Mouse (Mus musculus) large intestine, adult 2 months (tissue): ENCODE measurements around the gene Ntmt1. TPM values are rescaled to one million over a fixed set of nuclear protein-coding genes. Genes with fewer than 3 reads are reported as not detected.
A peak's percentile ranks its signal among the peaks of the same experiment; 100 is the strongest.

Experiments
- DNase-seq: peaks from one replicate; pipeline ENCODE4 v3.0.0-alpha.2; 2012; ENCODE audit warnings: low read depth, low spot score
- WGBS: fragments of 180-500 bp; shearing (Covaris S2); methylation state at CpG from one replicate; pipeline ENCODE4 v1.1.7; 2018; 5-methylcytosine and 5-hydroxymethylcytosine counted together
- polyA plus RNA-seq: library from polyadenylated mRNA; depleted of rRNA; stranded (reverse); fragments of >200 nt; gene quantifications from 2 replicates; pipeline ENCODE4 v1.2.3, GENCODE M21; 2012; rRNA removed

Gene Ntmt1
- polyA plus RNA-seq: 21.3 and 24.4 TPM in 2 replicates

DNA sequence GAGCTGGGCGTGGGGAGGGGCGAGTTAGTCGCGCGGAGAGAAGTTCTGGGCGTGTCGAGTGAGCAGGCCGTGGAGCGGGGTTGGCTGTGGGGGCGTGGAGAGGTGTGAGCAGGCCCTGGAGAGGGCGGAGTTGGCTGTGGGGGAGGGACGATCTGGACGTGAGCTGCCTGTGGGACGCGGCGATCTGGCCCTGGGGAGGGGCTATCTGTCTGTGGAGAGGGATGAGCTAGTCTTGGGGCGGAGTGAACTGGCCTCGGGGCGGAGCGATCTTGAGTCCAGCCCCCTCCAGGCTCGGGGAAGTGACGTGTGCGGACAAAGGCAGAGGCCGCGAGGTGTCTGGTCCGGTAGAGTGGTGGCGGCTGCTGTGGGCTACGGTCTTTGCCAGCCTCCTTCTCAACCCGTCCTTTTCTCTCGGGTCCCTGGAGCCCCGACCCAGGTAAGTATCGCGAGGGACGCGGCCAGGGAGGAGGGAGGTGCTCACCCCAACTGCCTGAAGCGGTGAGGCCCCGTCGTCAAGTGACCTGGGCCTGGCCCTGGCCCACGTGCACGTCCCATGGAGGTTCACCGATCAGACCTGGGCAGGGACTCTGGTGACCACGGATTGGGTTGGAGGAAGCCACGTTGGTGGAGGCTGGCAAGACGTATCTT lies at the start of gene Ntmt1:
Gene Ntmt1, plus strand, starts transcription at position 179 of the 648 bp plus-strand sequence.
- DNase-seq: peak; percentile 98
- WGBS: 1% methylated on average over 44 of the region's 44 CpGs

DNA sequence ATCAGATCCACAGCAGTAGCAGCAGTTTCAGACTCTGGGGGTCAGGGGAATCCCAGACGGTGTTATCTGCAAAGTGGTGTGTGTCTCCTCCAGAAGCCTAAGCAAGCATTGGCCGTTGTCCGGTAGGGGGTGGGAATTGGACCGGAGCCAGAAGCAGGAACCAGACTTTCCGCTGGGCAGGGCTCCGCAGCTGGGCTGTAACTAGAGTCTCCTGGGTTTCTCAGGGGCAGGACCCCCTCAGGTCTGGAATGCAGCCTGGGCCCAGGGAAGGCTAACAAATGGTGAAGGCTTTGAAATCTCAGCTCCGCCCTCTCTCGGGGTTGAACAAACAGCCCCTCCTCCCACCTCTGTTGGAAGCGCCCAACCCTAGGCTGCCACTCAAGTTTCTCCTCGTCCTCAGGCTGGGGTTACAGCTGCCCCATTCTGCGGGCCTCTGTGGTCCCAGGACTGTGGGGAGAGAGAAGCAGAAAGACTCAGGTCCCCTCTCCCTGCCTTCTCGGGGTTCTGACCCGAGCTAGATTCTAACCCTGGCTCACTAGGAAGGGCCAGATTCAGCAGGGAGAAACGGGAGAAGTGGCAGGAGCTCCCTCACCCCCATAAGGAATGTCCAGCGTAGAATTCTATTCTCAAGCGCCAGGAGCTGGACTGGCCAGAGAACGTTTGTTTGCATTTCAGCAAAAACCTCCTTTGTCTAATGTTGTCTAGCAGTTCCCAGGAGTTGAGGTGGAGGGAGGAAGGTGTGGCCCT lies 49.1 kb upstream of the Ntmt1 start:
- DNase-seq: peak; percentile 33
- 6% methylated on average over 17 of the region's 17 CpGs for WGBS

DNA sequence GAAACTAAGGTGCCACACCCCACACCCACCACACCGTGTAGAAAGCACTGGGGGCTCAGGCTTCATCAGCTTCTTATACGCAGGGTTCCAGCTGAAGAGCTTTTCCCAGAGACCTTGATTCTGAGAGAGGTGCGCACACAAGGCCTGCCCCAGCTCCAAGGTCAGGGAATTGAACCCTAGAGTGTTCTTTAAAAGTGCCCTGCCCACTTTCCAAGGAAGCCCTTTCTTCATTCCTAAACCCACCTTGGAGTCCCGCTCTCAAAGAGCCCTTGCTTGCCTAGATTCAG lies 48.6 kb upstream of the Ntmt1 start:
- no peak for DNase-seq
- 58% methylated on average over 4 of the region's 4 CpGs for WGBS

DNA sequence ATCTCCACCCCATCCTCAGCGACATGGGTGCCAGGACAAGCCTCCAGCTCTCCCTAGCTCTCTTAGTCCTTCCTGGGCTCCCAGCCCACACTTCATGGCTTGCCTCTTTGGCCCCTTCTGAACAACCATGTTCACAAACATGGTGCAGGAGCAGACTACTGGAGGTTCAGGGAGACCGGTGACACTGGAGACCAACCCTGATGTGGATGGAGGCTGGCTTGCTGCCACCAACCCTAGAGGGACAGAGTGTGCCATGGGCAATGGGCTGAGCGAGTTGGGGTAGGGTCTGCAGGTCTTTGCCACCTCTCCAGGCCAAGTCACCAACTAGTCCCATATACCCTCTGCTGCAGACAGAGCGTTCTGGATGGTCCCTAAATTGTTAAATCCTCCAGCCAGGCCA lies 48.2 kb upstream of the Ntmt1 start:
- 82% methylated on average over 4 of the region's 4 CpGs for WGBS

DNA sequence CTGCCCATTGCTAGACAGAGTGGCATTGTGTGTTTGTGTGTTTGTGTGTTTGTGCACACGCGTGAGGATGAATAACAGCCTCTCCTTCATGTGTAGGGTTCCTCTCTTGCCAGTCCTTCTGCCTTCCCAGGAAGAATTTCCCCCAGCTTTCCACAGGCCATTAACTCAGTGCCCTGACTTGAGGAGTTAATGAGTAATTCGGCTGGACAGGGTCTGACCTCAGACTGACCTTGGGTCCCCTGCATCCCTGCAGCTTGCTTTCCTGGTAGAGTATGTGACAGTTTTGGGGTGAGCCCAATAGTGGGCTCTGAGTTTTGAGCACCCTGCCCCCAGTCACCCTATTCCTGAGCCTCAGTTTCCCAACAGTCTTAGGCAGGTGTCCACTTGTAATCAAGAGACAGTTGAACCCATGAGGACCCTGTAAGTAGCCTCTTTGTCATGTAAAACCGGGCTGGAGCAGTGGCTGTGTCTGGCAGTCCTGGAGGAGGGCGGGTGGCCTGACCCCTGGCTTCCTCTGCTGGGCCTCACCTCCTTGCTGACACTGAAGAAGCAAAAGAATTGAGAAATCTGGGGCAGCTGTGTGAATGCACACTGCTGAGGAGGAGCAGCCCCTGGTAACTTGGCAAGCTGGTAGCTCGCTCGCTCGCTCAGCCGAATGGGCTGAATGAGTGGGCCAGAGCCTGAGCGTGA lies 47.6 kb upstream of the Ntmt1 start:
- no peak for DNase-seq
- WGBS: 86% methylated on average over 10 of the region's 10 CpGs

More for the DNA sequence above, 48.2 kb upstream of the Ntmt1 start:
- DNase-seq: no peak

DNA sequence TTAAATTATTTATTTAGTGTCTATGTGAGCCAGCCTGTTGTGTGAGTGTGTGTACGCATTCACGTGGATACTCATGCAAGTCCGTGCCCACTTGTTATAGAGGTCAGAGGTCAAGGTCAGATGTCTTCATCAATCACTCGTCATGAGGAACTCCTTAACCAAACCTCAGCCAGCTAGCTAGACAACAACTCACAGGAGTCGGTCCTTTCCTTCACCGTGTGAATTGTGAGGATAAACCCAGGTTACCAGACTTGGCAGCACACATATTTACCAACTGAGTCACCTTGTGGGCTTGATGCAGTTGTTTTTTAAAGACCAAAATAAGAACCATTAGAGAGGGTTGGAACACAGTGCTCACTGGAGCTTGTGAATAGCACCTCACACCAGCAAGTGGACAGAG lies 46.9 kb upstream of the Ntmt1 start:
- DNase-seq: no peak
- WGBS: 60% methylated on average over 6 of the region's 6 CpGs

DNA sequence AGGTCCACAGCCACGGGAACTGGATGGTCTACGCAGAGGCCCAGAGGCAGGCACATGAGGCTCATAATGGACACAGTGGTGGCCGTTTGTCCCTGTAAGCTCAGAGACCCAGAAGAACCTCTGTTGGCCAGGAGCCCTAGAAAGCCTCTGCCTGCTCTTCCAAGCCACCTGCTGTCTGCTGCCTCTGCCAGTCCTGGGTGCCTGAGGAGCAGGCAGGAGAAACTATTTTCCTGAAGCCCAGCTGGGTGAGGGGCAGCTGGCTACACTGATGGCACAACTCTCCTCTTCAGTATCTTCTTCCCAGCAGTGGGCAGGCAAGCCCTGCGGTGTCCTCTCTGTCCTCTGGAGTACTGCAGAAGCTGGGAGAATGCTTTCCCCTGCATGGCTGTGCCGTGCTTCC lies 41.2 kb upstream of the Ntmt1 start:
- 76% methylated on average over 5 of the region's 5 CpGs for WGBS
- DNase-seq: no peak

DNA sequence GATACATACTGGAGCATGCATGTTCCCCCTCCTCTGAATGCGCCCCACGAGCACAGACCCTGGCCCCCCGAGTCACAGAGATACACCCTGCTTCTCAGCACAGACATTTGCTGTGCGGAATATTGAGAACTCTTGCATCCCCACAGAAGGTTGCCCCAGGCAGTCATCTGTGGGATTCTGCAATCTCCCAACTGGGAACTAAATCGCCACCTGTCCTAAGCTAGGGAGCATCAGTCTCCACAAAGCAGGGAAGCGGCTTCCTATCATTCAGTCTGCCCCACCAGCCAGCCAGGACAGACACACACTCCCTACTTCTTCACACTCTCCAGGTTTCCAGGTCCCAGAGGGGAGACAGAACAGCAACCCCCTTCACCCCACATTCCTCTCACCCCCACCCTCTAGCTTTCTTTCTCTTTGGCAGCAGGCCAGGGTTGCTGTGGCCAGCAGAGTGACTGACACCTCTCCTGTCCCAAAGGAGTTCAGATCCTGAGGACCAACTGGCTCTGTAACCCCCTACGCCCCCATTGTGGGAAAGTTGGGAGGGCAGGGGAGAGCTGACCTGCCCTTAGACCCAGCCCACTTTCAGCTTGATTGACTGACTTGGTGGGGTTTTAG lies 39.9 kb upstream of the Ntmt1 start:
- 87% methylated on average over 7 of the region's 7 CpGs for WGBS

DNA sequence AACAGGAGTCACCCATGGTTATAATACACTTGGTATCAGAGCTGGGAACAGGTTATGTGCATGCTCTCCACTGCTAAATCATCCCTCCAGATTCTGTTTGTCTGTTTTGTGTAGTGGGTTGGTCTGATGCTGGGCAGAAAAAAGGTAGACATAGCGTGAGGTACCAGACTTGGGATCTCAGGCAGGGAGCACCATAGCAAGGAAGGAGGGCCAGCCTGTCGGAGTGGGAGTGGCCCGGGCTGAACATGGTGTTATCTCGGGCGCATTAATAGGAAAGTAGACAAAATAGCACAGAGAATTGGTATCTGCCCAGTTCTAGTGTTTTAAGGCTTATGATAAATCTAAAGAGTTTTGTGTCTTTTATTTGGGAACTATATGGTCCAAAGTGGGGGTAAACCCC lies 39.1 kb upstream of the Ntmt1 start:
- 67% methylated on average over 5 of the region's 5 CpGs for WGBS
- no peak for DNase-seq

More for the DNA sequence above, 39.9 kb upstream of the Ntmt1 start:
- DNase-seq: no peak

DNA sequence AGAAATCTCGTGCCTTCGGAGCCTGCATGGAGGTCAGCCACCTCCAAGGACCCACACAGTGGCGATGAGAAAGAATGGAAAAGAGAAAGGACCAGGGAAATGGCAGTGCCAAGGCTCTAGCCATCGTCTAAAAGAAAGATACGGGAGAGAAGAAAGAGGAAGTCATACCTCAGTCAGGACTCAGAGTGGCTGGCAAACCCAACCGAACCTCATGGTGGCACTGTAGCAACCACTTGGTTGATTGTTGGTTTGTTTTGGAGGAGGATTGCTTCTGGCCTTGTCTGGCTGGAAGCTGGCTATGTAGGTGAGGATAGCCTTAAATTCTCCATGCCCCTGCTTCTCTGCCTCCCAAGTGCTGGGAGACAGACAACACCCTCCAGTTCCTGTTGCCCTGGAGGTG lies 38.4 kb upstream of the Ntmt1 start:
- DNase-seq: no peak
- WGBS: 47% methylated on average over 6 of the region's 6 CpGs

DNA sequence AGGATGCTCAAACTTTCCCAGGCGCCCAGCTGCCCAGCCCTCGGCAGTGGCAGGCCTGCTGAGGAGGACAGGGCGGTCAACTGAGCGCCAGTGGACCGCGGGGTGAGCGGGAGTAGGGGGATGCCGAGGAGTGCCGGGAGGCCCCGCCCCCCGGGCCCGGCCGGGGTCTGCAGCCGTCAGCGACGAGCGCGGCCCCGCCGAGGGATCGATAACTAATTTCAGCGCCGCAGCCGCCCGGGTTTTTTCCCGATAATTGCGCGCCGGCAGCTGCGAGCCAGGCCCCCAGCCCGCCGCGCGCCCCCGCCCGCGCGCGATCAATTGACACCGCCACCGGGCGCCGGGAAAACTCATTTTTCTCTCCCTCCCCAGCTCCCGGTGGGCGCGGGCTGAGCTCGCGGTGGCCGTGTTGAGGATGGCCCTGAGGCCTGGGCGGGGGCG lies 36.2 kb upstream of the Ntmt1 start:
- 3% methylated on average over 51 of the region's 51 CpGs for WGBS
- no peak for DNase-seq

DNA sequence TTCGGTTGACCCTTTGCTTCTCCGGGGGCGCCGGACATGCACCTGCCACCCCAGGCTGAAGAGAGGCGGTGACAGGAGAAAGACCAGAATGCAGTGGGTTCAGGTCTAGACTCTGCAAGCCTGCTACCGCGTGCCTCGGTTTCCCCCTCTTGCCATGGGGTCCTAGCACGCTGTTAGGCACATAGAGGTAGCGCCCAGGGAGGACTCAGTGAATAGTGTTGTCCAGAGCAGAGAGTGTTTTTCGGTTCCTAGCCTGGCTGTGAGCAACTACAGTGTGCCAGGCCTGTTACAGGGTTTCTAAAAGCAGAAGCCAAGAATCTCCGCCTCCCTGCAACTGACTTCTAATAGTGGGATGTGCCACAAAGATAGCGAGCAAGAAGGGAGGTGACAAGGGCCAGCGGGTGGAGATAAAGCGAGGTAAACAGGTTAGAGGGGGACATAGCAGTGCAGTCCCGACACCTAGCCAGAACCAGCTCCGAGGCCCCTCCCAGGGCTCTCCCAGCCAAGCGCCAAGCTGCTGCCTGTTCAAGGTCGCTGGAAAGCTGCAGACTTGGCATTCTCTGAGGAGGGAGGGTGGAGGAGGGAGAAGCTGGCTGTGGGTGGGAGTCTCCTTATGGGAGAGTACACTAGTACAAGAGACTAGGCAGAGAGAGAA lies 35.7 kb upstream of the Ntmt1 start:
- no peak for DNase-seq
- 3% methylated on average over 19 of the region's 19 CpGs for WGBS

DNA sequence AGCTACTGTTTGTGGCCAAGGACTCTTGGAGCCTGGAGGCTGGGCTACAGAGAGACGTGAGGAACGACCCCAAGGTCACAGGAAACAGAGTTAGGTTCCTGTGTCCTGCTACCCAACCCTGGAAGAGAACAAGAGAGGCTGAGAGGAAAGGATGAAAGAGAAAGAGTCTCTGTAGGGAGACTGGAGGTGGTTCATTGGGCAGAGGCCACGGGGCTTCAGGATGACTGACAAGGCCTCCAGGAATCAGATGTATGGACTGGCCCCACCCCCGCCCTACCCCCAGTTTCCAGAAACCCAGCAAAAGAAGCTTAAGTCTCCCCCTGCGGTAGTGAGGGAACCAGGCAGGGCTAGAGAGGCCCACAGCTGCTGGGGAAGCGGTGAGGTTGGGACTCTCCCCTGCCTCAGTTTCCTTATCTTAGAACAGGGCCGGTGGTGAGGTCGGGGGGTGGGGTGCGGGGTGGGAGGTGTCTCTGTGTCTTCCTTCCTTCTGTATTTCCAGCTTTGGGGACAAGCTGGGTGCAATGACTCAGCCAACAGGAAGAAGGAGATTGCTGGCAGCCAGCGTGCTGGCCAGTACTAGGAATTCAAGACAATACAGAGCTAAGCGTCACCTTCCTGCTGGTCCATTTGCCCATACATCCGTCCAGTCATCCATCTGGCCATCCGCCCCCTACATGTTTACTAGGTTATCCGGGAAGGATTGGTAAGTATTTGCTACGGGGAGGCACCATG lies 34.9 kb upstream of the Ntmt1 start:
- WGBS: 33% methylated on average over 15 of the region's 15 CpGs
- no peak for DNase-seq

DNA sequence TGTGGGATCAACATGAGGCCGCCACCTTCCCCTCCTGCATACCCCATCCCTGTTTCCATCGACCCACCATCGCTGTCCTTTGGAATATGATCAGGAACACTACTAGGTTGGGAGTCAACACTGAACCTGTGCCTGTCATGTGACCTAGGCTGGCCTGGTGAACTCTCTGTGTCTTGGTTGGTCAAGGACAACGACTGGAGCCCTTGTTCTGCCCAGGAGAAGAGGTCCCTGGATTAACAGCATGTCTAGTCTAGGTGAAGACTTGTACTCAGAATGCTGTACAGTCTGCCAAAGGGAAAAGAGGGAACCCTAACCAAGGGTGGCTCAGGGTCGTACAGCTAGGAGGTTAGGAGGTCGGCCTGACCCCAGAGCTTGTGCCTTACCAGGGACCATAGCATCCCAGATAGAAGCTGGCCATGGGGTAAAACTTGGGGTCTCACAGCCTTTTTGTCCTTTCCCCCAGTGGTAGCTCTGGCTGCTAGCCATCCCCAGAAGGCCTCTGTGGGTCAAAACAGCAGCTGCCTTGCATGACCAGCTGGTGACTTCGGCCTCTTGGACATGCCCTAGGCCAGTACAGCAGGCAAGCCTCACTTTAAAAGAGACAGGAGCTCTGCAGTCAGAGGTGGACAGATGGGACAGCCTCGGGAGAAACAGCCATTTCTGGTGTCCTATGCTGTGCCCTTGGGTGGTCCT lies 34.2 kb upstream of the Ntmt1 start:
- no peak for DNase-seq
- WGBS: 82% methylated on average over 8 of the region's 8 CpGs

DNA sequence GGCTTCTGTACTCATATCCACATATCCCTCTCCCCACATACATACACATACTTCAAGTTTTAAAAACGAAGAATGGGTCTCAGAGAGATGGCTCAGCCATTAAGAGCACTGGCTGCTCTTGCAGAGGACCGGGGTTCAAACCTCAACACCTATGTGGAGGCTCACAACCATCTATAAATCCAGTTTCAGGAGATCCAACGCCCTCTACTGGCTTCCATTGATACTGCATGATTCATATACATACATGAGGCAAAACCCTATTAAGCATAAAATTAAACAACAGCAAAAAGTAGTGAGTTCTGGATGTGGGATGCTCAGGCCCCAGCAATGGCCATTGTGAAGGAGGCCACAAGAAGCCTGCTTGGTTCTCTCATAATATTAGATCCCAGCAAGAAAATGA lies 31.7 kb upstream of the Ntmt1 start:
- WGBS: 58% methylated on average over 3 of the region's 3 CpGs
- no peak for DNase-seq

DNA sequence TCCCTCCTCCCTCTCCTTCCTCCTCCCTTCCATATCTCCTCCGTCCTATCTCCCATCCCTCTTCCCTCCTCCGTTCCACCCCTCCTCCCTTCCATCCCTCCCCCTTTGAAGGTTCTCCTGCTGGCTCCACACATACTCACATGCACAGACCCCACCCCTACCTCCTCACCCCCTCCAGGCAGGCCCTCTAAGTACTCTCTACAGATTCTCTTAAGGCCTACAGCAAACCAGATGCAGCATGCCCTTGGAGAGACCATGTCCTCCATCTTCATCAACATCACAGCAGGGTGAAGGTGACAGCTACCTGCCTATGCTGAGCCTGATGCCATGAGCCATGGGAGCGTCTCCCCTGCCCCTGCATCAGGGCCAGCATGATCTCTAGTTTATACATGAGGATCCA lies 30.4 kb upstream of the Ntmt1 start:
- WGBS: 89% methylated on average over 3 of the region's 3 CpGs
- no peak for DNase-seq

DNA sequence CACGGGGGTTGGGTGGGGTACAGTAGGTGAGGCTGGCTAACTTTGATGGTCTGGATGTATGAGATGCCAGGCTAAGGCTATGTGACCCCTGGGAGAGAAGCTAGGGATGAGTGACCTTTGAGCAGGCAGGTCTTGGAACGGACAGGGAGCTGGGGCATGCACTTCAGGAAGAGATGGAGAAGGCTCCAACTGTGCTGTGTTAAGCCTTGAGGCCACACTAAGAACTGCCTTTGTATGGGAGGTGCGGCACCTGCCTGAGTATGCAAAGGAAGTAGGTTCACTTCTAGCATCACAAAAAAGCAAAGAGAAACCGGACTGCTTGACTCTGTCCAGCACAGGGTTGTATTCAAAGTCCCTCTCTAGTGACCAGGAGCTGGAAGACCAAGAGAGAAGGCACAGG lies 29.4 kb upstream of the Ntmt1 start:
- DNase-seq: no peak
- 83% methylated on average over 4 of the region's 4 CpGs for WGBS

DNA sequence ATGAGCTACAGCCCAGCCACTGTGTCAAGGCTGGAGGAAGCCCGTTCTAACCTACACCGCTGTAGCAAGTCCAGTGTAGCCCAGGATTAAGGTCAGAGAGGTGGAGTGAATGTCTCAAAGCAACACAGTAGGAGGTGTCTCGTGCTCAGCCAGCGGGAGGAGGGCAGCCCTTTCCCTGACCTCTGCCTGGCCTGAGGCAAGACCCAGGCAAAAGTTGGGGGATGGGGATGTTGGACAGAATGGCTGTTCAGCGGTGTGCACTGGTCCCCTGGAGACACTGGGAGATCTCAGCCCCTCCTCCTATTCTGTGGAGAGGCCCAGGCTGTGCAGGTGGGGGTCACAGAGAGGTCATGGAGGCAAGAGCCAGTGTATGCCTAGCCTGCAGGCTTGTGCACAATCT lies 28.4 kb upstream of the Ntmt1 start:
- DNase-seq: no peak
- 54% methylated on average over 5 of the region's 5 CpGs for WGBS
